ENCODE assay signal across 8 mouse cellular contexts in genomic region chr13:95523659-95524423, GRCm38 (mm10). TPM values are rescaled to one million over a fixed set of nuclear protein-coding genes. Genes with fewer than 3 reads are reported as not detected.
DNase-seq lines count a peak whose midpoint lies in the region; ATAC-seq and TF ChIP-seq lines count a peak whose summit lies in the region.

No protein-coding gene starts in this region.

- peaks cover 2% of the 10 kb centered on the region; the same call in 1 of the 2 replicates for H3K9me3 ChIP-seq in erythroblast, embryonic 14.5 days (ENCODE audit: control insufficient read depth, low read length)
- no peaks in the 10 kb centered on the region for H3K9me3 ChIP-seq in lung, embryonic 14.5 days (ENCODE audit: low read depth, low read length)
- H3K9me3 ChIP-seq in neural tube, embryonic 15.5 days (replicated peaks): no peaks in the 10 kb centered on the region

- no peak for ATAC-seq in erythroblast, adult 5-6 weeks (replicated peaks; ENCODE audit: low FRiP score, poor library complexity, severe bottlenecking)
- peak; percentile 45 for ATAC-seq in lung, embryonic 14.5 days (ENCODE audit: insufficient read depth)
- ATAC-seq in neural tube, embryonic 15.5 days (ENCODE audit: low FRiP score): no peak

- H3K27ac ChIP-seq in heart, adult 2 months: no peak overlapping the region; the same call in 1 of the 2 replicates
- no peak overlapping the region for H3K27ac ChIP-seq in lung, embryonic 14.5 days (ENCODE audit: low read depth)
- H3K27ac ChIP-seq in neural tube, embryonic 15.5 days (replicated peaks): no peak overlapping the region

- H3K9ac ChIP-seq in heart, adult 2 months (ENCODE audit: low read depth, low read length): peak overlapping the region; percentile 54
- H3K9ac ChIP-seq in lung, embryonic 14.5 days: peak overlapping the region; percentile 45
- no peak overlapping the region for H3K9ac ChIP-seq in neural tube, embryonic 15.5 days (replicated peaks)

- no peak for TF ChIP-seq EP300 in heart, adult 2 months (IDR thresholded peaks at IDR 0.05; ENCODE audit: insufficient read depth, low read depth, low read length)

- 25% methylated on average over 29 of the region's 29 CpGs for WGBS in heart, adult 2 months
- WGBS in lung, embryonic 14.5 days: 4% methylated on average over 29 of the region's 29 CpGs
- WGBS in neural tube, embryonic 15.5 days: 3% methylated on average over 29 of the region's 29 CpGs

- no peaks in the 10 kb centered on the region for H3K36me3 ChIP-seq in erythroblast, embryonic 14.5 days (ENCODE audit: control insufficient read depth)
- H3K36me3 ChIP-seq in heart, adult 2 months (ENCODE audit: control insufficient read depth, insufficient read depth, low read length): no peaks in the 10 kb centered on the region
- no peaks in the 10 kb centered on the region for H3K36me3 ChIP-seq in lung, embryonic 14.5 days (ENCODE audit: insufficient read depth)
- no peaks in the 10 kb centered on the region for H3K36me3 ChIP-seq in neural tube, embryonic 15.5 days

- peak overlapping the region; percentile 78 for H3K4me2 ChIP-seq in lung, embryonic 14.5 days
- H3K4me2 ChIP-seq in neural tube, embryonic 15.5 days: peak overlapping the region; percentile 63

- TF ChIP-seq POLR2A in brain, embryonic 14.5 days (IDR thresholded peaks at IDR 0.05; ENCODE audit: borderline replicate concordance, extremely low read depth, insufficient read depth, insufficient read length, poor library complexity, severe bottlenecking): no peak
- no peak for TF ChIP-seq POLR2A in heart, adult 2 months (IDR thresholded peaks at IDR 0.05; ENCODE audit: insufficient read depth, low read depth, low read length)

- peaks cover 63% of the 10 kb centered on the region for H3K27me3 ChIP-seq in erythroblast, embryonic 14.5 days (ENCODE audit: control insufficient read depth)
- peaks cover 2% of the 10 kb centered on the region; the same call in 1 of the 2 replicates for H3K27me3 ChIP-seq in heart, adult 2 months (ENCODE audit: control insufficient read depth, insufficient read depth, low read length)
- H3K27me3 ChIP-seq in lung, embryonic 14.5 days (ENCODE audit: insufficient read depth, low read length): peaks cover 21% of the 10 kb centered on the region
- H3K27me3 ChIP-seq in neural tube, embryonic 15.5 days (replicated peaks): peaks cover 50% of the 10 kb centered on the region

- peak overlapping the region; percentile 50 for H3K4me3 ChIP-seq in erythroblast, embryonic 14.5 days (replicated peaks)
- H3K4me3 ChIP-seq in heart, adult 2 months: peak overlapping the region; percentile 53
- H3K4me3 ChIP-seq in lung, embryonic 14.5 days (ENCODE audit: low read depth, low read length): peak overlapping the region; percentile 51
- peak overlapping the region; percentile 37 for H3K4me3 ChIP-seq in neural tube, embryonic 15.5 days (replicated peaks)

- H3K79me2 ChIP-seq in heart, adult 2 months (replicated peaks; ENCODE audit: control insufficient read depth, insufficient read depth, low read length): no peaks in the 10 kb centered on the region

- DNase-seq in brain, embryonic 14.5 days (ENCODE audit: low read depth): peak; percentile 40
- DNase-seq in heart, adult 2 months: peak; percentile 52 to 71
- peak; percentile 86 for DNase-seq in kidney, adult 18-20 months
- peak; percentile 70 for DNase-seq in lung, embryonic 14.5 days
- DNase-seq in layer of hippocampus, postnatal 14 days (ENCODE audit: low spot score in 2 of 2): no peak

- H3K4me1 ChIP-seq in erythroblast, embryonic 14.5 days (ENCODE audit: control insufficient read depth): peaks cover 10% of the 10 kb centered on the region
- no peaks in the 10 kb centered on the region for H3K4me1 ChIP-seq in heart, adult 2 months (ENCODE audit: control insufficient read depth, insufficient read depth, low read length)
- 0 out of 2 replicates have a peak, but pooled peaks cover 3% of the 10 kb centered on the region for H3K4me1 ChIP-seq in lung, embryonic 14.5 days (ENCODE audit: insufficient read depth)
- peaks cover 20% of the 10 kb centered on the region for H3K4me1 ChIP-seq in neural tube, embryonic 15.5 days

- TF ChIP-seq CTCF in brain, embryonic 14.5 days (IDR thresholded peaks at IDR 0.05; ENCODE audit: borderline replicate concordance, extremely low read depth, insufficient read depth, insufficient read length): no peak
- TF ChIP-seq CTCF in heart, adult 2 months (IDR thresholded peaks at IDR 0.05): no peak
- TF ChIP-seq CTCF in lung, embryonic 14.5 days (IDR thresholded peaks at IDR 0.05; ENCODE audit: low read depth): no peak

- intact Hi-C loops in heart, adult 2 months (cut with DNase I): no loop called here

RNA-seq across cellular contexts. Expression of gene F2rl1, which starts 1.2 kb away (rescaled TPM):
- not detected in 2 replicates for polyA plus RNA-seq in erythroblast, embryonic 14.5 days (2012)
- total RNA-seq in erythroblast, adult 5-6 weeks (2015; ENCODE audit: low replicate concordance): not detected in 2 replicates
- 0.42 TPM in 1 of 2 replicates, not detected in the other for total RNA-seq in erythroblast, adult 5-6 weeks (2017; ENCODE audit: low replicate concordance)
- 0.43 and 0.44 TPM in 2 replicates for polyA plus RNA-seq in brain, embryonic 14.5 days (2012; rRNA removed)
- under 1 TPM; 0.41 to 0.63 TPM for total RNA-seq in heart, adult 2 months (2021)
- 0.91 and 1.2 TPM in 2 replicates for polyA plus RNA-seq in heart, adult 2 months (2012; rRNA removed)
- 4.1 and 4.5 TPM in 2 replicates for polyA plus RNA-seq in lung, embryonic 14.5 days (2014; fragmentation: Nextera tagmentation; extraction: Ambion mirVana)
- polyA plus RNA-seq in neural tube, embryonic 15.5 days (2015; fragmentation: Nextera tagmentation; extraction: Ambion mirVana): 0.13 and 1.8 TPM in 2 replicates
- under 1 TPM; 0.19 to 0.35 TPM for total RNA-seq in layer of hippocampus, postnatal 14 days (2021)

RNA-seq across cellular contexts. Expression of gene S100z, which starts 45.3 kb away (rescaled TPM):
- not detected in 2 replicates for polyA plus RNA-seq in erythroblast, embryonic 14.5 days (2012)
- total RNA-seq in erythroblast, adult 5-6 weeks (2015; ENCODE audit: low replicate concordance): not detected in 2 replicates
- not detected in 2 replicates for total RNA-seq in erythroblast, adult 5-6 weeks (2017; ENCODE audit: low replicate concordance)
- polyA plus RNA-seq in brain, embryonic 14.5 days (2012; rRNA removed): not detected in 2 replicates
- not detected for total RNA-seq in heart, adult 2 months (2021)
- not detected in 2 replicates for polyA plus RNA-seq in heart, adult 2 months (2012; rRNA removed)
- 0.74 TPM in 1 of 2 replicates, not detected in the other for polyA plus RNA-seq in lung, embryonic 14.5 days (2014; fragmentation: Nextera tagmentation; extraction: Ambion mirVana)
- not detected in 2 replicates for polyA plus RNA-seq in neural tube, embryonic 15.5 days (2015; fragmentation: Nextera tagmentation; extraction: Ambion mirVana)
- total RNA-seq in layer of hippocampus, postnatal 14 days (2021): not detected

Comparison
In these comparisons a context has a peak if more than half of its experiments do, and no peak if none do; other contexts are left out.
1. DNase-seq: peak in brain, embryonic 14.5 days (single experiment), heart, adult 2 months (2 of 2), kidney, adult 18-20 months (single experiment) and lung, embryonic 14.5 days (single experiment); none in layer of hippocampus, postnatal 14 days (0 of 2).
2. Peak in every context shown above with its lines, with median percentiles within 50 percentile points of each other: H3K4me3 ChIP-seq.